Mouse (Mus musculus) ZHBTc4 (cell line): ENCODE data around the gene Ahcyl2.

Experiments
- DNase-seq: peaks from one replicate; pipeline ENCODE4 v3.0.0-alpha.2; 2011; ENCODE audit warnings: low read depth, low spot score

The Ahcyl2 gene

GRCm38 (mm10) chr6:29768791-29769441, 1.1 kb downstream of the Ahcyl2 start:
- peak; percentile 56 for DNase-seq

DNA sequence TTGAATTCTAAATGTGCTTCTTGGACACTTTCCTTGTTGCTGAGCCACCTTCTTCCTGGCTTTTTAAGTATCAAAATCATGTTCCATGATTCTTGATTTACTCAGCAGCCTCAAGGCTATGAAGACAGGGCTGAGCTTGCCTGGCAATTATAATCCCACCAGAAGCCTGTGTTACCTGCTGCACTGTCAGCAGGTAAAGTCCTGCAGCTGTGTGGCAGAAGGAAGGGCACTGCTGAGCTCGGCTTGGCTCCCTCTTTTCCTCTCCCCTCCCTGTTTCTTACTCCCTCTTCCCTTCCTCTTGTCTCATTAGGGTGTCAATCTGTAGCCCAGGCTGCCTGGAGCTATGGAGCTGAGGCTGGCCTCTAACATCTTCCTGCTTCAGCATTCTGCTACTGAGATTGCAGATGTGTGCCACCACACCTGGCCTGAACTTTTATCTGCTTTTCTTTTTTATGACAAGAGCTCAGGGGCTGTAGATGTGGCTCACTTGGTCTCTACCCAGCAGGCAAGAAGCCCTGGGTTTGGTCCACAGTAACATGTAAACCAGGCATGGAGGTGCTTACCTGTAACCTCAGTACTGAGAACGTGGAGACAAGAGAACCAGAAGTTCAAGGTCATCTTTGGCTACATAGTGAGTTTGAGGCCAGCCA, 3.0 kb downstream of the Ahcyl2 start:
- no peak for DNase-seq

DNA sequence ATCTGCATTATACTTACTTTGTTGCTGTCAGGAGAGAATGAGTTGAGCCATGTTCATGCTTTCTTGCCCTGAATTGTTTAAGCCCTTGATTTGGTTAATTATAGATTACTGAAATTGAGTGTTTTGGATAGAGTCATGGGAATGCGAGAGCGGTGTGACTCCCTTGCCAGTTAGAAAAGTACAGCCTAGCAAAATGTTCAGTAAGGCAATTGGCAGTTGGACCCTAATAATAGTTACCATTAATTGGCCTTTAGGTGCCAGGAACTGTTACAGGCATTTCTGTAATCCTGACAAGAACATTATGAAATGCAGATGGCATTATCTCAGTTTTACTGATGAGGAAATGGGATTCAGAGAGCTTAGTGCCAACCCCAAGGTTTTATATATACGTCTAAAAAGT, 4.4 kb downstream of the Ahcyl2 start:
- no peak for DNase-seq

DNA sequence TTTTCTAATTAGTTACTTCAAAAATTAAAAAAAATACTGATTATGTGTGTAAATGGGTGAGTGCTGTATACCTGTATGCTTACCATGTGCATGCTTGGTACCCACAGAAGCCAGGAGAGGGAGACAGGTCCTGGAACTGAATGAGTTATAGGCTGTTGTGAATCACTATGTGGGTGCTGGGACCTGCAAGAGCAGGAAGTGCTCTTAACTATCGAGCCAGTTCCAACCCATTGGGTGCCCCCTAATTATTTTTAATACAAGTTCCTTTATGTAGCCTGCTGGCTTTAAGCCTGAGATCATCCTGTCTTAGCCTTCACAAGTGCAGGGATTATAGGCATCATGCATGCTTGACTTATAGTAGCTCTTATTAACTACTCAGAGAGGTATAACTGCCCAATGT, 6.3 kb downstream of the Ahcyl2 start:
- DNase-seq, result no peak

- DNase-seq, result no peak
Observed at GRCm38 (mm10) chr6:29775609-29776008, 7.8 kb downstream of the Ahcyl2 start.

DNA sequence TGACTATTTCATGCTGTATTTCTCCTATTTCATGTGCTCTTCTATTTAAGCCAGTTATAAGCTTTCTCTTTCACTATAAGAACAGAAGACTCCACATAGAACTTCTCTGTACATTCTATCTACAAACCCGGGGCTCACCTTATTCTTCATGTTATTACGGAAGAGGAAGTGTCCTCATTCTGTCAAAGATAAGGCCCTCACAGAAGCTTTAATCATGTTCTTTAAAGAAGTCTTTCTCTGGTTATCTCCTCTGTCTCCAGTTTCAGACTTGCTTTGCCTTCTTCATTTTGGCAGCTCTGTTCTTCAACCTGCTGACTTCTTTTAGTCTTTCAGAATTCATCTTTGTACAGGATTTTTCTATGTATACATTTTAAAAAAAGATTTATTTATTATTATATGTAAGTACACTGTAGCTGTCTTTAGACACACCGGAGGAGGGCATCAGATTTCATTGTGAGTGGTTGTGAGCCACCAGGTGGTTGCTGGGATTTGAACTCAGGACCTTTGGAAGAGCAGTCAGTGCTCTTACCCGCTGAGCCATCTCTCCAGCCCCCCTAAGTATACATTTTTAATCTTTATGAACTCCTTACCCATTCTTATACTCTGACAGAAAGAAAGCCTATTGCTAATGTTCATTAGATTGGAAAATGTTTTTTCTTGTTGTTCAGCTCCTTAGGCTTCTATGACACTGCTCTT, 8.9 kb downstream of the Ahcyl2 start:
- no peak for DNase-seq

DNA sequence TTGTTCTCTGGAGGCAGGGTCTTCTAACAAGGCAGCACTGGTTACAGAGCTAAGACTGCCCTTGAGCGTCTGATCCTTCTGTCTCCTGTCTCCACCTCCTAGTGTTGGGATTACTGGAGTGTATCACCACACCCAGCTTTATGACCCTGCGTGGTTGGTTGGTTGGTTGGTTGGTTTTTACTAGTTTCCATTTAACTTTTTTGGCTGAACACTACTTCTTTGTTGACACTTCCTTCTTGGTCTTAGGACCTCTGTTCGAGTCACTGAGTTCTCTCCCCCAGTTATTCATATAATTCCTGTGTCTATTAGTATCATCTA, 9.4 kb downstream of the Ahcyl2 start:
- DNase-seq, result peak; percentile 55

DNA sequence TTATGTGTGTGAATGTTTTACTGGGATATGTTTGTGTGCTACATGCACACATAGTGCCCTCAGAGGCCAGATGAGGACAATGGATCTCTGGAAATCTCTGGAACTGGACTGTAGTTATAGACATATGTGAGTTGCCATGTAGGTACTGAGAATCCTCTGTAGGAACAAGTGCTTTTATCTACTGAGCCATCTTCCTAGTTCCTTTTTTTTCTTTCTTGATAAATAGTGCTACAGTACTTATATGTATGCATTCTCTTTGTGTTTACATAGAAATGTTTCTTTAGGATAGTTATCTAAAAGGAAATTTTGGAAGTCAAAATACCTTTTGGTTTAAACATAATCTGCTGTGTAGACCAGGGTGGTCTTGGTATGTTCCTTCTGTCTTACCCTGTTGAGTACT, 12.3 kb downstream of the Ahcyl2 start:
- no peak for DNase-seq

- DNase-seq, result no peak
Observed at GRCm38 (mm10) chr6:29780571-29780970, 12.8 kb downstream of the Ahcyl2 start.

DNA sequence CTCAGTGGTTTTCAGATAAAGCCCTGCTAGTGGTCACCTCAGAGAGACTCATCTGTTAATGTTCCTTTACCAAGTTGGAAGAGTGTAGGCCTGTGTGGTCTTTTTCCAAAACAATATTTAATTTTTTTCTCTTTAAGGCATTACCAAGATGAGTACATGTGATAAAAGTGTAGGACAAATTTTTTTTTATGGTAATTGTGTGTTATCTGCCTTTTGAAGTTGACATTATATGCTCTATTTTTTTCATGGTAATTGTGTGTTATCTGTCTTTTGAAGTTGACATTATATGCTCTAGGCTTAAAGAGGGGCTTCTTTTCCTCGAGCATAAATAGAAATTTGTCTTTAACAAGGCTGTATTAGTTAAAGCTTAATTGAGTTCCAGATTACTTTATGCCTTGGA, 14.4 kb downstream of the Ahcyl2 start:
- no peak for DNase-seq

DNA sequence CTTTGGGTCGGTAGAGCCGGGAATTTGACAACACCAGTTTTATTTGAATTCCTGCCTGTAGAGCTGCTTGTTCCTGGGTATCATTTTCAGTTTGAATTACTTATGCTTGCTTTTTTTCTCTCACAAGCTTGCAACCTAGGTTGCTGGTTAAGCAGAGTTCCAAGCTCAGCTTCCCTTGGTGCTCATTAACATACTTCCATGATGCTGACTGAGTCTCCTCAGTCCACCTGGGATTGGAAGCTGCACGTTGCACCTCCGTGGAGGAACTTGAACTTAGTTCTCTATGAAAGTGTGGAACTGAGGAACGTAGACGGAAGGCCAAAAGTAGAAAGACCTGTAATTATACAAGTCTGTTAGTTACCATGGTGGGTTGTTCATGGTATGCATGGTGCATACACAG, 16.1 kb downstream of the Ahcyl2 start:
- DNase-seq, result no peak

GRCm38 (mm10) chr6:29784413-29785021, 16.7 kb downstream of the Ahcyl2 start:
- DNase-seq, result peak; percentile 11

DNA sequence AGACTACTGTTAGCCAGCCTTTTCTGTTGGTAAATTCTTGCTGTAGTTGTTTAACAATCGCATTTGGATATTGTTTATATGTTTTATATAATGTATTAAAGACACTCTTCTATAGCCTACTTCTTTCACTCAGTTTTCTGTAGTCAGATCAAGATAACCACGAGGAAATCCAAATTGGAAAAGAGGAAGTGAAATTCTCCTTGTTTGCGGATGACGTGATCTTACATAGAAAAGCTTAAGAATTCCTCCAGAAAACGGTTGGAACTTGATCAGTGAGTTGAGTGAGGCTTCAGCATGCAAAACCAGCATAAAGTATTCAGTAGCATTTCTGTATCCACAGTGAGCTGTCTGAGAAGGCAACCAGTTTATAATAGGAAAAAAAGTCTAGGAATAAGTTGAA, 17.9 kb downstream of the Ahcyl2 start:
- DNase-seq, result no peak

- peak; percentile 37 for DNase-seq
Observed at GRCm38 (mm10) chr6:29788779-29789350, 21.1 kb downstream of the Ahcyl2 start.

GRCm38 (mm10) chr6:29790014-29790698, 22.3 kb downstream of the Ahcyl2 start:
- no peak for DNase-seq

DNA sequence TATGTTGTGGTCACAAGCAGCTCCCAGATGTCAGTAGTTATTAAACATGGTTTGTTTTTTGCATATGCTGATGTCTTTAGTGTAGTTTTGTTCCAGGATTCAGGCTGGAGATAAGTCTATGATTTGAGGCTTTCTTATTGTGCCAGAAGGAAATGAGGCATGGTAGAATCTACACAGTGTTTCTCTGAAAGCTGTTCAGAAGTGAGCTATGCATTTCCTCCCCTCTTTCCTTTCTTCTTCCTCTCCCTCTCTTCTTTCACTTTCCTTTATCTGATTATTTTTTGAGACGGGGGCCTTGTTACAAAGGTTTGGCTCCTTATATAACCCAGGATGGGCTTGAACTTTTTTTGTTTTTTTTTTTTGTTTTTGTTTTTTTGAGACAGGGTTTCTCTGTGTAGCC, 25.7 kb downstream of the Ahcyl2 start:
- DNase-seq, result no peak

DNA sequence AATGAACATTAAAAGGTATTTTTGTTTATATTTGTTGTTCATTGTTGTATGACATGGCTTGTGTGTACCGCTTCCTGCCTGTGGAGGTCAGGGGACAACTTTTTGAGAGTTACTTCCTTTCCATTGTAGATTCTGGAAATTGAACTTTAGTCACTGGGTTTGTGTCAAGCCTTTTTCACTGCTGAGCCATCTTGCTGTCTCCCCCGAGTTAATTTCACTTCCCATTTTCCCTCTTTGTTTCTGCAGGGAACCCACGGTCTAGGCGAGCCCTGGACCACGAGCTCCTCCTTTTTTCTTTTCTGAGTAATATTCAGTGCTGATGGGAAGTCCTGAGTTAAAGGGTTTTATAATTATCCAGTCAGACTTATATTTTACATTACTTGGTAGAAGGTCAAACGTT, 26.8 kb downstream of the Ahcyl2 start:
- no peak for DNase-seq

- no peak for DNase-seq
Observed at GRCm38 (mm10) chr6:29802979-29803378, 35.2 kb downstream of the Ahcyl2 start.

DNA sequence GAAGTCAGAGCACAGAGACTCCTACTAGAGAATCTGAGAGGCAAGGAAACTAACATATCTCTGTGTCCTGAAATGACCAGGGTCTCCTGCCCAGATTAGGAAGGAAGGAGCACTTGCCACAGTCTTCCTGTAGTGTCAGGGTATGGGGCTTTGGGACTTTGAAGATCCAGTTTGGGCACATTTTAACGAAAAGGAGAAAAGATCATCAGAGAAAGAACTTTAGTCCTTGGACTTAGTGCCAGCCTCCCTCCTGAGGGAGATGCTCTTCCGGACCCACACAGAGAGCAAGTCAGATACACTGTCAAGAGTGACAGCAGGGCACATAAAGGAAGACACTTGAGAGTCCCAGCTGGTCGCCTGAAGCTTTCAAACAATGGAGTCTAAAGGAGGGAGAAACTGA, 36.2 kb downstream of the Ahcyl2 start:
- DNase-seq, result no peak

- no peak for DNase-seq
Observed at GRCm38 (mm10) chr6:29805381-29805780, 37.6 kb downstream of the Ahcyl2 start.

DNA sequence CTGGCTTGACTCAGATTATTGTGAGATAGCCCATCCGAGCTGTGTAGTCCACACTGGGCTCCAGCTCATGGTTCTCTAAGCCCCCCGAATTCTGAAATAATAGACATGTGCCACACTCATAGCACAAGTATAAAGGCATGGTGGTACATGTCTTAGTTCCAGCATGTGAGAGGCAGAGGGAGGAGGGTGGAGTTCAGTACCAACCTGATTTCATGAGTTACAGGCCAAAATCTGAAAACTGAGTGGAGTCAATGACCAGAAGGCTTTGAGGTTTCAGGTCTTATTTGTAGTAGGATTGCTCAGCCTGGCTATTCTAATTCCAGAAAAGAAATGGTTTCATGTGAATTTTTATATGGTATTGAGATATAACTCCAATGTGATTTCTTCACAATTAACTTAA, 44.3 kb downstream of the Ahcyl2 start:
- DNase-seq, result no peak

- no peak for DNase-seq
Observed at GRCm38 (mm10) chr6:29812651-29813050, 44.8 kb downstream of the Ahcyl2 start.
